Mouse (Mus musculus) stomach, embryonic 16.5 days (tissue): ENCODE measurements around the gene Socs3. TPM values are rescaled to one million over a fixed set of nuclear protein-coding genes. Genes with fewer than 3 reads are reported as not detected.

Experiments
- ATAC-seq: fragments of 200-750 bp; cut with Nextera tagmentation; 2 replicates; pipeline ENCODE4 v1.8.0; 2017; ENCODE audit warnings: moderate number of reproducible peaks, moderate TSS enrichment; ENCODE audit not compliant: insufficient read depth, low FRiP score
- H3K27ac ChIP-seq: fragments of 300-500 bp; sonication (generic); 2 replicates; pipeline ENCODE4 v1.5.1; 2014; ENCODE audit warnings: low read length
- H3K27me3 ChIP-seq: fragments of 300-500 bp; sonication (generic); 2 replicates; pipeline ENCODE4 v1.6.1; 2014; ENCODE audit warnings: low read length, control low read depth, mixed read lengths; ENCODE audit not compliant: control insufficient read depth, insufficient read depth
- H3K36me3 ChIP-seq: fragments of 300-500 bp; sonication (generic); 2 replicates; pipeline ENCODE4 v1.6.1; 2014; ENCODE audit warnings: low read length; ENCODE audit not compliant: control insufficient read depth, insufficient read depth
- H3K4me1 ChIP-seq: fragments of 300-500 bp; sonication (generic); 2 replicates; pipeline ENCODE4 v1.6.1; 2014; ENCODE audit warnings: low read length, control low read depth, mixed read lengths; ENCODE audit not compliant: control insufficient read depth, insufficient read depth
- H3K4me2 ChIP-seq: fragments of 300-500 bp; sonication (generic); 2 replicates; pipeline ENCODE4 v1.6.1; 2014; ENCODE audit warnings: low read depth, low read length, mixed read lengths
- H3K4me3 ChIP-seq: fragments of 300-500 bp; sonication (generic); replicated peaks from 2 replicates; pipeline ENCODE4 v1.5.1; 2014; ENCODE audit warnings: mild to moderate bottlenecking, low read length
- H3K9ac ChIP-seq: fragments of 300-500 bp; sonication (generic); 2 replicates; pipeline ENCODE4 v1.6.1; 2014; ENCODE audit warnings: low read length
- H3K9me3 ChIP-seq: fragments of 300-500 bp; sonication (generic); replicated peaks from 2 replicates; pipeline ENCODE4 v1.6.1; 2016; ENCODE audit warnings: low read length, control low read depth; ENCODE audit not compliant: control insufficient read depth
- WGBS: fragments of 180-500 bp; shearing (Covaris S2); extraction: QIAGEN DNeasy Blood & Tissue Kit; methylation state at CpG from one replicate; pipeline ENCODE4 v1.1.7; 2014; 5-methylcytosine and 5-hydroxymethylcytosine counted together
- polyA plus RNA-seq: library from polyadenylated mRNA; unstranded; fragments of >200 nt; fragmentation: Nextera tagmentation; extraction: Ambion mirVana; gene quantifications from 2 replicates; pipeline ENCODE4 v1.2.1, GENCODE M21; 2015

Socs3 gene
- polyA plus RNA-seq, 1 experiment from 2014 or later: 17.4 TPM

GRCm38 (mm10) chr11:117989926-117990325, 20.1 kb upstream of the Socs3 start:
- 50% methylated on average over 10 of the region's 10 CpGs for WGBS
- no peak for ATAC-seq
- Histone ChIP-seq H3K4me3 (no peak overlapping the region), H3K4me1 (peaks cover 56% of the 10 kb centered on the region), H3K9ac (no peak overlapping the region; the same call in 1 of the 2 replicates), H3K27ac (no peak overlapping the region), H3K4me2 (no peak overlapping the region), H3K36me3 (no peaks in the 10 kb centered on the region), H3K9me3 (no peaks in the 10 kb centered on the region), H3K27me3 (no peaks in the 10 kb centered on the region)

GRCm38 (mm10) chr11:117989241-117989640, 19.4 kb upstream of the Socs3 start:
- no peaks in the 10 kb centered on the region for H3K36me3 ChIP-seq
- H3K4me3 ChIP-seq: no peak overlapping the region
- H3K9me3 ChIP-seq: no peaks in the 10 kb centered on the region
- no peak overlapping the region for H3K4me2 ChIP-seq
- 0 out of 2 replicates have a peak overlapping the region, but pooled peaks have one; percentile 2 for H3K9ac ChIP-seq
- 87% methylated on average over 4 of the region's 4 CpGs for WGBS
- ATAC-seq: no peak
- H3K27me3 ChIP-seq: no peaks in the 10 kb centered on the region
- no peak overlapping the region for H3K27ac ChIP-seq
- H3K4me1 ChIP-seq: peaks cover 49% of the 10 kb centered on the region

GRCm38 (mm10) chr11:117987968-117988367, 18.1 kb upstream of the Socs3 start:
- H3K9ac ChIP-seq: peak overlapping the region; percentile 84
- H3K27me3 ChIP-seq: no peaks in the 10 kb centered on the region
- H3K9me3 ChIP-seq: no peaks in the 10 kb centered on the region
- WGBS: 59% methylated on average over 4 of the region's 4 CpGs
- no peaks in the 10 kb centered on the region for H3K36me3 ChIP-seq
- H3K4me1 ChIP-seq: peaks cover 36% of the 10 kb centered on the region
- peak overlapping the region; percentile 77 for H3K4me2 ChIP-seq
- H3K27ac ChIP-seq: peak overlapping the region; percentile 65; the same call in 1 of the 2 replicates
- no peak for ATAC-seq
- H3K4me3 ChIP-seq: peak overlapping the region; percentile 85

GRCm38 (mm10) chr11:117987032-117987451, 17.2 kb upstream of the Socs3 start:
- no peaks in the 10 kb centered on the region for H3K9me3 ChIP-seq
- ATAC-seq: peak; percentile 43; the same call in 1 of the 2 replicates
- WGBS: under 1% methylated on average over 31 of the region's 32 CpGs

GRCm38 (mm10) chr11:117986126-117987031, 16.5 kb upstream of the Socs3 start, which contains the start of gene Pgs1:
Pgs1 (plus strand) TSS chr11:117986292.
- peak within 1 kb of the TSS; percentile 88 for H3K4me2 ChIP-seq
- peak; percentile 87; the same call in 1 of the 2 replicates for ATAC-seq
- no peaks in the 10 kb centered on the region for H3K36me3 ChIP-seq
- H3K9me3 ChIP-seq: no peaks in the 10 kb centered on the region
- H3K27me3 ChIP-seq: no peaks in the 10 kb centered on the region
- H3K9ac ChIP-seq: peak within 1 kb of the TSS; percentile 84
- 6% methylated on average over 51 of the region's 51 CpGs for WGBS
- peak within 1 kb of the TSS; percentile 85 for H3K4me3 ChIP-seq
- peaks cover 21% of the 10 kb centered on the region for H3K4me1 ChIP-seq
- H3K27ac ChIP-seq: peak within 1 kb of the TSS; percentile 65

More at GRCm38 (mm10) chr11:117987032-117987451, 17.2 kb upstream of the Socs3 start:
- Histone ChIP-seq H3K4me3 (peak overlapping the region; percentile 85), H3K4me2 (peak overlapping the region; percentile 77), H3K9ac (peak overlapping the region; percentile 84), H3K4me1 (peaks cover 28% of the 10 kb centered on the region), H3K27ac (peak overlapping the region; percentile 65), H3K36me3 (no peaks in the 10 kb centered on the region), H3K27me3 (no peaks in the 10 kb centered on the region)

GRCm38 (mm10) chr11:117983770-117984169, 13.9 kb upstream of the Socs3 start:
- no peak overlapping the region for H3K9ac ChIP-seq
- no peaks in the 10 kb centered on the region for H3K36me3 ChIP-seq
- H3K4me2 ChIP-seq: no peak overlapping the region
- H3K4me1 ChIP-seq: peaks cover 18% of the 10 kb centered on the region
- H3K27ac ChIP-seq: no peak overlapping the region
- H3K4me3 ChIP-seq: no peak overlapping the region
- 58% methylated on average over 7 of the region's 7 CpGs for WGBS
- no peaks in the 10 kb centered on the region for H3K9me3 ChIP-seq
- H3K27me3 ChIP-seq: no peaks in the 10 kb centered on the region
- no peak for ATAC-seq

- no peak for ATAC-seq
- 59% methylated on average over 5 of the region's 5 CpGs for WGBS
- H3K27ac ChIP-seq: no peak overlapping the region
- peaks cover 7% of the 10 kb centered on the region for H3K4me1 ChIP-seq
- H3K4me3 ChIP-seq: no peak overlapping the region
- H3K4me2 ChIP-seq: no peak overlapping the region
- no peaks in the 10 kb centered on the region for H3K36me3 ChIP-seq
- no peaks in the 10 kb centered on the region for H3K27me3 ChIP-seq
- H3K9me3 ChIP-seq: no peaks in the 10 kb centered on the region
- H3K9ac ChIP-seq: no peak overlapping the region
Observed at GRCm38 (mm10) chr11:117982426-117982825, 12.6 kb upstream of the Socs3 start.

GRCm38 (mm10) chr11:117979388-117979787, 9.5 kb upstream of the Socs3 start:
- no peak overlapping the region for H3K4me2 ChIP-seq
- no peak for ATAC-seq
- no peaks in the 10 kb centered on the region for H3K9me3 ChIP-seq
- WGBS: 58% methylated on average over 7 of the region's 7 CpGs
- H3K27me3 ChIP-seq: no peaks in the 10 kb centered on the region
- H3K4me1 ChIP-seq: peaks cover 8% of the 10 kb centered on the region; the same call in 1 of the 2 replicates
- no peaks in the 10 kb centered on the region for H3K36me3 ChIP-seq
- no peak overlapping the region for H3K27ac ChIP-seq
- H3K9ac ChIP-seq: no peak overlapping the region
- H3K4me3 ChIP-seq: no peak overlapping the region

- Histone ChIP-seq H3K4me3 (no peak overlapping the region), H3K27ac (no peak overlapping the region), H3K9me3 (no peaks in the 10 kb centered on the region), H3K4me2 (no peak overlapping the region), H3K9ac (no peak overlapping the region), H3K36me3 (no peaks in the 10 kb centered on the region), H3K4me1 (peaks cover 9% of the 10 kb centered on the region; the same call in 1 of the 2 replicates), H3K27me3 (no peaks in the 10 kb centered on the region)
- ATAC-seq: no peak
- 60% methylated on average over 4 of the region's 5 CpGs for WGBS
Observed at GRCm38 (mm10) chr11:117977694-117978360, 8.0 kb upstream of the Socs3 start.
